Mouse (Mus musculus) ovary, postnatal 14 days (tissue): ENCODE measurements around the gene Cep57l1.

Source experiments
- DNase-seq: peaks from one replicate; pipeline ENCODE4 v3.0.0; 2022; ENCODE audit warnings: low spot score

The Cep57l1 gene

DNA sequence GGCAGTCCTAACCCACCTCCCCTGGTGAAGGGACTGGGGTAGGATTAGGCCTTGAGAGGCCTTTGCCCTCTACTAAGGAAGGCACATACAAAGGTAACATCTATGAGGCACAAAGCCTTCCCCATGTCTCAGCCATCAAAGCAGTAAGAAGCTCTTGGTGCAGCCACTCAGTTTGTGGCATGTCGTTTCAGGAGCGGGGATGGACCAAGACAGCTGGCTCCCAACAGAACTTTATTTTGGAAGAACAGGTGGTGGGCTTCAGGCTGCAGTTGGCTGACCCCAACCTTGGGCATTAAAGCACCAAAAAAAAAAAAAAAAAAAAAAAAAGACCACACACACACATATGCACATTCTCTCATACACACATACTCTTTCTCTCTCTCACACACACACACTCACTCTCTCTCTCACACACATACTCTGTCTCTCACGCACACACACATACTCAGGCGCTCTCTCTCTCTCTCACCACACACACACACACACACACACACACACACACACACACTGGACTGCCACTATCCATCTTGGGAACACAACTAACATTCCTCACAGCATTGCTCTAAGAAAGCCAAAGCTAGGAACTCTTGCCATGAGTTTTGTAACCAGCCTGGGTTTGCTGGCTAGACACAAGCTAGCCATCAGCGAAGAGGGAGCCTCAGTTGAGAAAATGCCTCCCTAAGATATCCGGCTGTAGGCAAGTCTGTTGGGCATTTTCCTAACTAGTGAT lies 133.7 kb downstream of the Cep57l1 start:
- no peak for DNase-seq

DNA sequence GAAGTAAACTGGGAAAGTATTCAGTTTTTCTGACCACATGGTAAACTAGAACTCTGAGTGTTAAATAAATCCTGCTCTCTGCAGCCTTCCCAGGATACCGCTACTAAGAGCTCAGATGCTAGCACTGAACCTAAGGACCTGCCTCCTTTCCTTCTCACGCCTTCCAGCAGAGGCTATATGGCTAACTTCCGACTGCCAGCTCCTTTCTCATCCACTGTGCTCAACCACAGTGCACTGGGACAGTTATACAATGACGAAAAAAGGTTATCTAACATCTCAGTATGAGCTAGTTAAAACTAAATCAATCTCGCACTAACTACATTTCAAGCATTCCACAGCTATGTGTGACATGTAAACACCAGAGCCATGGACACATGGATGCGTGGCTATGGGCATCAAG lies 134.4 kb downstream of the Cep57l1 start:
- DNase-seq, result no peak

DNA sequence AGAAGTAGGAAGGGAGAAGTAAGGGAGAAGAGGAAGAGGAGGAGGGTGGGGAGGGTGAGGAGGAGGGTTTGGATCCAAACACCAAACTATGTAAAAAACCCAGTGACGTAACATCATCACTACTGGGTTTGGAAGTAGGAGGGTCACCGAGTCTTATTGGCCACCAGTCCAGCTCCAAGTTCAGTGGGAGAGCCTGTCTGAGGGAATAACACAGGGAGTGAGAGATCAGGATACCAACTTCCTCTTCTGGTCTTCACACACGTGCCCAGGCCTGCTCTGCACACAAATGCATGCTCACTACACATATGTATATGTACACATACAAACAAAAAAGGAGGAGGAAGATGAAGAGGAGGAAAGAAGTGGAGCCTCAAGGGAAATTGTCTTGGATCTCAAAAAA lies 135.3 kb downstream of the Cep57l1 start:
- DNase-seq, result no peak

DNA sequence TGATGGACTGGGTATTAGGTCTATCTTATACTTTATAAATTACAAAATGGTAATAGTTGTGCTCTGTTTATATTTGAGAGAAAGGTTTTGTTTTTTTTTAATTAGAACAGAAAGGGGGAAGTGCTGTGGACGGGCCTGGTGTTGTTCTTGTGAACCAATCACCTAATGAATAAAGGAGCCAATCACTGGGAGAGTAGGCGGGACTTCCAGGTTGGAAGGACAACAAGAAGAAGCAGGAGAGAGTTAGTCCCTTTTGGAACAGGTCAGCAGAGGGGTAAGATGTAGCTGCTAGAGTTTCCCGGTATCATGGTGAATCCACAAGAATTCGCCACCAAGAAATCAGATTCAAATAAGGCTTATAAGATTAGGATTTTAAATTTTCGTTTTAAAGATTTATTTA lies 139.5 kb downstream of the Cep57l1 start:
- no peak for DNase-seq
